Mouse (Mus musculus): ENCODE results near the gene 1700012A03Rik. TPM values are rescaled to one million over a fixed set of nuclear protein-coding genes. Genes with fewer than 3 reads are reported as not detected.

Gene 1700012A03Rik
- total RNA-seq, 2 experiments from 2014 or later, result not detected

DNA sequence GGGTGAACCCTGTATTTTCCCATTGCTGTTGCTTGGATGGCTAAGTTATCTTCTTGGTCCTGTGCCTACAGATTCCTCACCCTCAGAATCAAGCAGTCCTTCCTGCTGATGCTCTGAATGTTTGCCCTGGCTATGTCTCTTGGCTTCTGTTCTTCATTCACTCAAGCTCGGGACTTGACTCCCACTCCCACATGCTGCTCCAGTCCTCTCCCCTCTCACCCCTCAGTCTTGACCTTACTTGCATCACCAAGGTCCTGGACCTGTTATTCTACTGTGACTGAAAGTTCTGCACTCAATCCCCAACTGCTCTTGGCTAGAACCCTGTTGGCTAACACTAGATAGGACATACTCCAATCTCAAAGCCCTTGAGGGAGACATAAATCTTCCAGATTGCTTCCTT, 22.1 kb downstream of the 1700012A03Rik start:
- no peak for DNase-seq (ENCODE audit: low spot score)

DNA sequence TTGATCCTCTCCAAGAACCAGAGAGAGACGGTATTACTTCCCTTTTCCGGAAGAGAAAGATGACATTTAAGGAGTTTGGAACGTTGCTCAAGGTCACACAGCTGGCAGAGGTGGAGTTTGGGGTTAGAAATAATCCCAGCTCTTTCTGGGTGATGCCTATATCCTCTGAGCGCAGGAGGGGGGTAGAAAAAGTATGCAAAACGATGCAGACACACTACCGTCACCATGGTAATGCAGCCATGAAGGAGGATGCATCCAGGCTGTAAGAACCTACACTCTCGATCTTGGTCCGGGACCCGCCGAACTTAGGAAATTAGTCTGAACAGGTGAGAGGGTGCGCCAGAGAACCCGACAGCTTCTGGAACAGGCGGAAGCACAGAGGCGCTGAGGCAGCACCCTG, 43.3 kb downstream of the 1700012A03Rik start:
- no peak for DNase-seq (ENCODE audit: low spot score)

DNA sequence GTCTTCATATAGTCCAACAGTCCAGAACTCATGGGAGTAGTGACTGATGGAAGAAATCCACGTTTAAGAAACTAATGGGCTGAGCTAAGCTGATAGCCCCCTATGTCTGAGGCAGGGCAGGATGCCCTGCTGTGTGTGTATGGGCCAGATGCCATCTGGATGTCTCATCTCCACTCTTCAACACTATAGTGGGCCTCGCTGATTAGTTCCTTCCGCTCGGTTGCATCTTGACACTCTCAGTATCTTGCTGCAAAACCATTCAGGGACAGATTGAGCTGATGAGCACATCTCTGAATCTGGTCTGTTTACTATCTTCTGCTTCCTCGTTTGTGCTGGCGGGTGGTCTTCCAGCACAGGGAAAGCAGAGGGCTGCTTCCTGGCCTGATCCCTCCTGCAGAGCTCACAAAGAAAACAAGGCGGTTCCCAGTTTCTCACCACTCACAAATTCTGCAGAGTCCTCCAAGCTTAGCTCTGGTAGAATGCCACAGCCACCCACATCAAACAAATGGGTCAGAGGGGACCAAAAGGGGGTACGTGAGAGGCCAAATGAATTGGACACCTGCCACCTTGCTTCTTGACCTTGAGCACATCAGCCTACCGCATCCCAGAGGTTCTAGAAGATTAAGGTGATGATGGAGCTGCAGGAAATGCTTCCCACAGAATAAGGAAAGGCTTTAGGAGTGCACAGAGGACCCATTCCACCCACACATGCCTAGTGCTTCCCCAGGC, 55.7 kb downstream of the 1700012A03Rik start:
- no peak for DNase-seq (ENCODE audit: low spot score)
